Mouse (Mus musculus): Measurements from ENCODE around the gene Il13. TPM values are rescaled to one million over a fixed set of nuclear protein-coding genes. Genes with fewer than 3 reads are reported as not detected.

Il13 gene
- polyA plus RNA-seq, 1 experiment from 2014 or later, result not detected

DNA sequence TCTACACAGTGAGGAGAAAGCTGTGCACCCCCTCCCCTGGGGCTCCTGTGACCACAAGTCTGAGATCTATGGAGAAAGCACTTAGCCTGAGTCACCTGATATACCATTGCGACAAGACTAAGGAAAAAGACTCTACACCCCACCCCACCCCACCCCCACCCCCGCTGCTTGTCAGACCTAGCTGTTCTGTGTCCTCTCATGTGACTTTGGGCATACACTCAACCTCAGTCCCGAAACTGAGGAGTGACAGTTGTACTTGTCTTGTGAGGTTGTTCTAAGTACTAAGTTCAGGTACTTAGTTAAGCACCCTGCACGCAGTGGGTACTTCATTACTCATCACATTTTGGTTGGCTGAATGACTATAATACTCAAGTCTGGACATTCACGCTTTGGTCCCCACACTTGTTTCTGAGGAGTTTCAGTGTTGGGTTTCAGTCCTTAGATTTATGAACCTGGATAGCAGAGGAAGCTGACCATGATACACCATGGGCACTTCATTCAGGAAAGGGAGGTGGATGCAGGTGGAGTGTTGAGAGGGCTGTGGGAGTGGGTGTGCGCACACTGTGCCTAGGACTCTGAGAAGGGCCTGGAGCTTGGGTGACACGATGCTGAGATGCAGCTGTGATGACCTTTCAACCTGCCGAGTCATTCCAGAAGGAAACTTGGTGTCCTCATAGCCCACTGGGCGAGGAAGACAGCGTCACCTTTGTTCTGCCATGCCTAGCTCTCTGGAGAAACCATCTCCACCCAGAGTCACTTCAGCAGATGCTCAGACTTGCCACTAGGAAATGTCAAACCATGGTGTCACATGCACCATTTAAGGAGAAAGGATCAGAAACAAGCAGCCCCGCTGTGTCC, 12.7 kb downstream of the Il13 start:
- ATAC-seq, result no peak
- no peaks in the 10 kb centered on the region for H3K27me3 ChIP-seq (replicated peaks; ENCODE audit: control insufficient read depth, insufficient read depth, low read length)
- H3K36me3 ChIP-seq (ENCODE audit: control insufficient read depth, insufficient read depth, low read length), result no peaks in the 10 kb centered on the region
- H3K9ac ChIP-seq (ENCODE audit: low read depth, low read length), result no peak overlapping the region
- H3K4me2 ChIP-seq (ENCODE audit: low read length), result no peak overlapping the region
- H3K9me3 ChIP-seq (ENCODE audit: control insufficient read depth, low read length), result no peaks in the 10 kb centered on the region
- H3K4me1 ChIP-seq (ENCODE audit: control insufficient read depth, insufficient read depth, low read depth, low read length), result no peaks in the 10 kb centered on the region
- H3K4me3 ChIP-seq (ENCODE audit: low read length), result no peak overlapping the region
- no peak overlapping the region for H3K27ac ChIP-seq (ENCODE audit: low read depth, low read length)
- WGBS, result 92% methylated on average over 11 of the region's 11 CpGs

DNA sequence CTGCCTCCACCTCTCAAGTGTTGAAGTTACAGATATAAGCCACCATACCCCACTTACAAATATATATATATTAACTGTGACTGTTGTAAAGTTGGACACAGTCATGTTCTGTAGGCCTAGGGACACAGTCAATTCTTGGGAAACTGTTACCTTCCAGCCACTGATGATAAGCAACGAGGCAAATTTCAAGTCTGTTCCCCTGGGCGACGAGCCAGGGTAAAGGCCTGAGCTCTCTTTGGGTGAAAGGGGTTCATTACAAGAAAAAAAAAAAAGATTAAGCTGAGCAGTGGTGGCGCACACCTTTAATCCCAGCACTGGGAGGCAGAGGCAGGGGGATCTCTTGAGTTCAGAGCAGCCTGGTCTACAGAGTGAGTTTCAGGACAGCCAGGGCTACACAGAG, 14.4 kb downstream of the Il13 start:
- WGBS, result 88% methylated on average over 4 of the region's 4 CpGs

DNA sequence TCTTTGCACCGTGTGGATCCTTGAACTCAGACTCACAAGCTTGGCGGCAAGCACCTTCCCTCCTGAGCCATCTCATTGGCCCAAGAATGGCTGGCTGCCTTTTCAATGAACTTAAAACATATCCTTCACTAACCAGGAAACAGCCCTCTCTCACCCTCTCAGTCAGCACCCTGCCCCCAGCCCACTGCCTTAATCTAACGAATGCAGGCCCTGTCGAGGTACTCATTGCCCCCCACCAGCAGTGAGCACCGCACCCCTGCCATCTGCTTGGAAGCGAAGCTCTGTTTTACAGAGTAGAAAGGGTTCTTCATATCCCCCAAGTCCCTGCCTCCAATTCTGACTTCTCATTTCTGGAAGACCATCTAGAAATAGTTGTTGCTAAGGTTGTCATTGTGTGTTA, 15.1 kb downstream of the Il13 start:
- ATAC-seq, result no peak
- Histone ChIP-seq H3K27me3 (replicated peaks; ENCODE audit: control insufficient read depth, insufficient read depth, low read length) (no peaks in the 10 kb centered on the region), H3K4me2 (ENCODE audit: low read length) (no peak overlapping the region), H3K4me1 (ENCODE audit: control insufficient read depth, insufficient read depth, low read depth, low read length) (no peaks in the 10 kb centered on the region), H3K9me3 (ENCODE audit: control insufficient read depth, low read length) (no peaks in the 10 kb centered on the region), H3K4me3 (ENCODE audit: low read length) (no peak overlapping the region), H3K27ac (ENCODE audit: low read depth, low read length) (no peak overlapping the region), H3K9ac (ENCODE audit: low read depth, low read length) (no peak overlapping the region), H3K36me3 (ENCODE audit: control insufficient read depth, insufficient read depth, low read length) (no peaks in the 10 kb centered on the region)
- 72% methylated on average over 6 of the region's 6 CpGs for WGBS

More for the DNA sequence above, 14.4 kb downstream of the Il13 start:
- no peaks in the 10 kb centered on the region for H3K36me3 ChIP-seq (ENCODE audit: control insufficient read depth, insufficient read depth, low read length)
- no peaks in the 10 kb centered on the region for H3K9me3 ChIP-seq (ENCODE audit: control insufficient read depth, low read length)
- no peak for ATAC-seq
- no peaks in the 10 kb centered on the region for H3K27me3 ChIP-seq (replicated peaks; ENCODE audit: control insufficient read depth, insufficient read depth, low read length)
- H3K27ac ChIP-seq (ENCODE audit: low read depth, low read length), result no peak overlapping the region
- H3K4me2 ChIP-seq (ENCODE audit: low read length), result no peak overlapping the region
- no peak overlapping the region for H3K9ac ChIP-seq (ENCODE audit: low read depth, low read length)
- H3K4me1 ChIP-seq (ENCODE audit: control insufficient read depth, insufficient read depth, low read depth, low read length), result no peaks in the 10 kb centered on the region
- H3K4me3 ChIP-seq (ENCODE audit: low read length), result no peak overlapping the region

DNA sequence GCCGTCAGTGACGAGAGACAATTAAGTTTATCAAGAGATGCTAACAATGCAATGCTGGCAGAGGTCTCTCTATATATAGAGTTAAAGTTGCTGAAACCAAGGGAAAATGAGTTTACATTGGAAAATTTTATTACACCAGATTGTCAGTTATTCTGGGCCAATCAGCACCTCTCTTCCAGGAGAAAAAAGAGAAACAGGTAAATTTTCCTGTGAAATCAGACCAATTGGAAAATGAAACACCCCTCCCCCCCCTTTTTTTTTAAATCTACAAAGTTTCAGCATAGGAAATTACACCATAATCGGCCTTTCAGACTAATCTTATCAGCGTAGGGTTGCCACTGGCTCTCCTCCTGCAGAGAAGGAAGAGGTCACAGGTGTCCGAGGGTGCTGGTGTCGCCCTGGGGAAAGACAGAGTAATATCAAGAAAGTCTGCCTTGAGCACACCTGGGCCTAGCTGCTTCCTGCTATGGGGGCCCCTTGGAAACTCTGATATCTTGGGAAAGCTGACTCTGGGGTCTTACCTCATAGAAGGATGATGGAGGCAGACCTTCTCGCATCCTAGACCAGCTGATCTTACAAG, 15.8 kb downstream of the Il13 start, which contains the start of gene Il4:
TSS of gene Il4 (minus strand) at position 51 of the 580 bp plus-strand sequence.
- Histone ChIP-seq H3K4me3 (ENCODE audit: low read length) (no peak within 1 kb of the TSS), H3K36me3 (ENCODE audit: control insufficient read depth, insufficient read depth, low read length) (no peaks in the 10 kb centered on the region), H3K4me2 (ENCODE audit: low read length) (no peak within 1 kb of the TSS), H3K9ac (ENCODE audit: low read depth, low read length) (no peak within 1 kb of the TSS), H3K27ac (ENCODE audit: low read depth, low read length) (no peak within 1 kb of the TSS), H3K27me3 (replicated peaks; ENCODE audit: control insufficient read depth, insufficient read depth, low read length) (no peaks in the 10 kb centered on the region), H3K4me1 (ENCODE audit: control insufficient read depth, insufficient read depth, low read depth, low read length) (no peaks in the 10 kb centered on the region), H3K9me3 (ENCODE audit: control insufficient read depth, low read length) (no peaks in the 10 kb centered on the region)
- 90% methylated on average over 7 of the region's 7 CpGs for WGBS
- ATAC-seq, result no peak

DNA sequence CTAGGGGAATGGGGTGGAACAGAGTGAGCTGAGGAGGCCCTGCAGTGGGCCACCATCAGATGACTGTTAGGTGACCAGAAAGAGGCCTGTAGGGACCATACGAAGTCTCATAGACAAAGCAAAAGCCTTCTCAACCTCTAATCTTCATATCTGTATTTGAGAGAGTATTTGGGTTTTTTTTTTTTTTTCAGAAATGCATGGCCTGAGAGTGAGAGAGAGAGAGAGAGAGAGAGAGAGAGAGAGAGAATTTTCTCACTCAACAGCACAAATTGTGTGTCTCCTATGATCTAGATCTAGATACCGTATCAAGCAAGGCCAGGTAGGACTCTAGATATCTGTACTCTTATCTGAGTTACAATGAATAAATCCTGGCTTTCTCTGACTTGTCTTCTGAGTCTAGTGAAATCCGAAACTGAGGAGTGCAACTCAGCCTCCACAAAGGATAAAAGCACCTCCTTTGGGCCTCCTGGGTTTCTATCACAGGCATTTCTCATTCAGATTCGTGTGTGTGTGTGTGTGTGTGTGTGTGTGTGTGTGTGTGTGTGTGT, 16.9 kb downstream of the Il13 start:
- Histone ChIP-seq H3K9me3 (ENCODE audit: control insufficient read depth, low read length) (no peaks in the 10 kb centered on the region), H3K4me1 (ENCODE audit: control insufficient read depth, insufficient read depth, low read depth, low read length) (no peaks in the 10 kb centered on the region), H3K9ac (ENCODE audit: low read depth, low read length) (no peak overlapping the region), H3K27me3 (replicated peaks; ENCODE audit: control insufficient read depth, insufficient read depth, low read length) (no peaks in the 10 kb centered on the region), H3K36me3 (ENCODE audit: control insufficient read depth, insufficient read depth, low read length) (no peaks in the 10 kb centered on the region), H3K27ac (ENCODE audit: low read depth, low read length) (no peak overlapping the region), H3K4me2 (ENCODE audit: low read length) (no peak overlapping the region), H3K4me3 (ENCODE audit: low read length) (no peak overlapping the region)
- ATAC-seq, result no peak
- 54% methylated on average over 4 of the region's 4 CpGs for WGBS

DNA sequence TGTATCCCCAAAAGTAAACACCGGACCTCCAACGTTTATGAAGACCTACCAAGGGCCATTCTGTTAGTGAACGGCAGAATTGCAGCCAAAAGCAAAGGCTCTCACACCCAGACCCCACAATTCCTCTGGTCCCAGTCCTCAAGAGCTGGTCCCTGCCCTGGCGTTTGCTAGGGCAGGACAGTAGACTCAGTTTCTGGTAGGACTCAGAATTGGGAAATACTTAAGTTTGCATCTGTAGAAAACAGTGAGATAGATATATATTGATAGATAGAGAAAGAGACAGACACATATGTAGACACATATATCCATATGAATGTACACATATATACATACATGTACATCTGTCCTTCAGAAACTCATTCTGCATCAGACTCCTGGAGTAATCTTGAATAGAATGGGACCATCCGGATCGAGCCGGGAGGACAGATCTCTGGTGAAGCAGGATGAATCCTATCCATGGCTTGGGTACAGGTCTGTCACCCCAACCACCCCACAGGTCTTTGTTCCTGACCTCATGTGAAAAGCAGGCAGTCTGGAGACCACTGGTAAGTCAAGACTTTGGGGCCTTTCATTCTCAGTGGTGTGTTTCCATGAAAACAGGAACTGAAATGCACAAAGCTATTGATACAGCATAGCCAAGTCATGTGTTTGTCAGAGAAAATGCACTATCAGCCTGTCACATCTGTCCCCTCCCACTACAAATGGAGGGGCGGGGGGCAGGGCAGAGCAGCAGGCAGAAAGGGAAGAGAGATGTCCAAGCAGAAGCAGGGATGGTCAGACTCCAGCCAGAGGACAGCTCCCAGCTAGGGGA, 17.5 kb downstream of the Il13 start:
- H3K27me3 ChIP-seq (replicated peaks; ENCODE audit: control insufficient read depth, insufficient read depth, low read length), result no peaks in the 10 kb centered on the region
- H3K36me3 ChIP-seq (ENCODE audit: control insufficient read depth, insufficient read depth, low read length), result no peaks in the 10 kb centered on the region
- no peak overlapping the region for H3K4me2 ChIP-seq (ENCODE audit: low read length)
- no peak overlapping the region for H3K4me3 ChIP-seq (ENCODE audit: low read length)
- no peak overlapping the region for H3K9ac ChIP-seq (ENCODE audit: low read depth, low read length)
- no peaks in the 10 kb centered on the region for H3K4me1 ChIP-seq (ENCODE audit: control insufficient read depth, insufficient read depth, low read depth, low read length)
- H3K9me3 ChIP-seq (ENCODE audit: control insufficient read depth, low read length), result no peaks in the 10 kb centered on the region
- 86% methylated on average over 8 of the region's 8 CpGs for WGBS
- no peak overlapping the region for H3K27ac ChIP-seq (ENCODE audit: low read depth, low read length)
- ATAC-seq, result no peak

DNA sequence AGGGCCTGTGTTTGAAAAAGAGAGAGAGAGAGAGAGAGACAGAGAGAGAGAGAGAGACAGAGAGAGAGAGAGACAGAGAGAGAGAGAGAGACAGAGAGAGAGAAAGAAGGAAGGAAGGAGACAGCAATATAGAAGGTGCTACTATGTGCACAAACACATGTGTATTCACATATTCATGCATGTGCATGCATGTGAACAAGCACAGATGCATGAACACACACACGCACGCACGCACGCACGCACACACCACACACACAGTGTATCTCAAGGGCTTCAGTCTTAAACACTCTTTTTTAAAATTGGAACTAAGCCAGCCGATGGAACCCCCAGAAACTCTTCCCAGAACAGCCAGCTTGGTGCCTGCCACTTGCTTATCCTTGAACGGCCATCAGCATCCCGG, 18.9 kb downstream of the Il13 start:
- 91% methylated on average over 8 of the region's 8 CpGs for WGBS
- ATAC-seq, result no peak
- no peaks in the 10 kb centered on the region for H3K36me3 ChIP-seq (ENCODE audit: control insufficient read depth, insufficient read depth, low read length)
- H3K27ac ChIP-seq (ENCODE audit: low read depth, low read length), result no peak overlapping the region
- H3K27me3 ChIP-seq (replicated peaks; ENCODE audit: control insufficient read depth, insufficient read depth, low read length), result no peaks in the 10 kb centered on the region
- no peak overlapping the region for H3K4me3 ChIP-seq (ENCODE audit: low read length)
- no peak overlapping the region for H3K4me2 ChIP-seq (ENCODE audit: low read length)
- no peak overlapping the region for H3K9ac ChIP-seq (ENCODE audit: low read depth, low read length)
- H3K4me1 ChIP-seq (ENCODE audit: control insufficient read depth, insufficient read depth, low read depth, low read length), result no peaks in the 10 kb centered on the region
- no peaks in the 10 kb centered on the region for H3K9me3 ChIP-seq (ENCODE audit: control insufficient read depth, low read length)

DNA sequence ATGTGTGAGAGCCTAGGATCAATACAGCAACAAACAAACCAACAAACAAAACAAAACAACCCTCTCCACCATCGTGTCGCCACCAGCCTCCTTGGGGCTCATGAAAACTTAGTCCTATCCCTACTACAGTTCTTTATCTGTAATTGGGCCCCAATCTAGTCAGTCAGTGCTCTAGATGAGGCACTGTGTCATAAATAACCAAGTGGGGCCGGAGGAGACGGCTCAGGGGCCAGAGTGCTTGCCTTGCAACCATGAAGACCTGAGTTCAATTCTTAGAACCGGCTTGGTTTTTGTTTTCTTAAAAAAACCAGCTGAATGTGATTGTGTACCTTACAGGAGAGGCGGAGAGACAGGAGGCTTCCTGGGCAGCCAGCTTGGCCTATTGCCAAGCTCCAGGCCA, 19.3 kb downstream of the Il13 start:
- WGBS, result 68% methylated on average over 6 of the region's 6 CpGs
- Histone ChIP-seq H3K27me3 (replicated peaks; ENCODE audit: control insufficient read depth, insufficient read depth, low read length) (no peaks in the 10 kb centered on the region), H3K4me2 (ENCODE audit: low read length) (no peak overlapping the region), H3K27ac (ENCODE audit: low read depth, low read length) (no peak overlapping the region), H3K4me3 (ENCODE audit: low read length) (no peak overlapping the region), H3K9me3 (ENCODE audit: control insufficient read depth, low read length) (no peaks in the 10 kb centered on the region), H3K4me1 (ENCODE audit: control insufficient read depth, insufficient read depth, low read depth, low read length) (no peaks in the 10 kb centered on the region), H3K36me3 (ENCODE audit: control insufficient read depth, insufficient read depth, low read length) (no peaks in the 10 kb centered on the region), H3K9ac (ENCODE audit: low read depth, low read length) (no peak overlapping the region)
- ATAC-seq, result no peak

DNA sequence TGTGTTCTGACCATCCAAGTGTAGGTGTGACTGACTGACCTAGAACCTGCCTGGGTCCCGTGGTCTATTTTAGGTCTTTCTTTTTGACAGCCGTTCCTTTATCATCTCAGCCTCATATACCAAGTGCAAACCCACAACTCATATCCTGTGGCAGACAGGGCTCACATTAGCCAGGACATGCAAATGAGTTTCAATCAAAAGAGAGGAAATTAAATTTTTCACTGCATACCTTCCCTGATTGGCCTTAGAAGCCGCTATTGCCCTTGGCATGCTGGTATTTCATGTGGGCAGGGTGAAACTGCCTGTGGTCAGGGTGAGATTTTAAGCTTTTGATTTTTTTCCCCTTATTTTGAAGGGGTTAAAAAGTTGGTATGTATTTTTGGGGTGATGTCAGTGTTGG, 24.8 kb downstream of the Il13 start:
- no peak overlapping the region for H3K27ac ChIP-seq (ENCODE audit: low read depth, low read length)
- ATAC-seq, result no peak
- H3K4me1 ChIP-seq (ENCODE audit: control insufficient read depth, insufficient read depth, low read depth, low read length), result no peaks in the 10 kb centered on the region
- H3K9me3 ChIP-seq (ENCODE audit: control insufficient read depth, low read length), result no peaks in the 10 kb centered on the region
- H3K27me3 ChIP-seq (replicated peaks; ENCODE audit: control insufficient read depth, insufficient read depth, low read length), result no peaks in the 10 kb centered on the region
- H3K36me3 ChIP-seq (ENCODE audit: control insufficient read depth, insufficient read depth, low read length), result no peaks in the 10 kb centered on the region
- H3K4me3 ChIP-seq (ENCODE audit: low read length), result no peak overlapping the region
- no peak overlapping the region for H3K9ac ChIP-seq (ENCODE audit: low read depth, low read length)
- no peak overlapping the region for H3K4me2 ChIP-seq (ENCODE audit: low read length)
- WGBS, result 86% methylated on average over 3 of the region's 3 CpGs
